Mouse (Mus musculus): ENCODE measurements around the gene Pex3.

- no peak for TF ChIP-seq HCFC1 (IDR thresholded peaks at IDR 0.05; ENCODE audit: borderline replicate concordance, insufficient read depth, low read length)
- TF ChIP-seq ZC3H11A (IDR thresholded peaks at IDR 0.05; ENCODE audit: borderline replicate concordance, low read depth, low read length) = no peak
- TF ChIP-seq MAFK (IDR thresholded peaks at IDR 0.05; ENCODE audit: insufficient read depth, low read depth, low read length) = no peak
These were observed 51.9 kb downstream of the Pex3 start for GRCm38 (mm10) chr10:13500938-13501496.
